Mouse (Mus musculus) intestine, embryonic 14.5 days (tissue): ENCODE results near the gene Naa80. TPM values are rescaled to one million over a fixed set of nuclear protein-coding genes. Genes with fewer than 3 reads are reported as not detected.

ENCODE experiments used
- ATAC-seq: fragments of 200-750 bp; cut with Nextera tagmentation; replicated peaks from 2 replicates; pipeline ENCODE4 v1.8.0; 2017; ENCODE audit warnings: low read depth, moderate number of reproducible peaks, moderate TSS enrichment, moderate library complexity; ENCODE audit not compliant: low FRiP score, low TSS enrichment
- DNase-seq: peaks from one replicate; pipeline ENCODE4 v3.0.0-alpha.2; 2018; ENCODE audit warnings: low spot score
- H3K27ac ChIP-seq: fragments of 300-500 bp; sonication (generic); 2 replicates; pipeline ENCODE4 v1.5.1; 2014; ENCODE audit warnings: low read depth, mild to moderate bottlenecking, control low read depth
- H3K27me3 ChIP-seq: fragments of 300-500 bp; sonication (generic); replicated peaks from 2 replicates; pipeline ENCODE4 v1.6.1; 2014; ENCODE audit warnings: low read length, control low read depth; ENCODE audit not compliant: control insufficient read depth, insufficient read depth
- H3K36me3 ChIP-seq: fragments of 300-500 bp; sonication (generic); 2 replicates; pipeline ENCODE4 v1.6.1; 2014; ENCODE audit warnings: low read length, control low read depth; ENCODE audit not compliant: control insufficient read depth, insufficient read depth
- H3K4me1 ChIP-seq: fragments of 300-500 bp; sonication (generic); replicated peaks from 2 replicates; pipeline ENCODE4 v1.6.1; 2014; ENCODE audit warnings: low read length, control low read depth, mixed read lengths; ENCODE audit not compliant: control insufficient read depth, insufficient read depth
- H3K4me2 ChIP-seq: fragments of 300-500 bp; sonication (generic); 2 replicates; pipeline ENCODE4 v1.6.1; 2014; ENCODE audit warnings: low read length
- H3K4me3 ChIP-seq: fragments of 300-500 bp; sonication (generic); 2 replicates; pipeline ENCODE4 v1.5.1; 2014; ENCODE audit warnings: low read depth, low read length, control low read depth, mixed read lengths
- H3K9ac ChIP-seq: fragments of 300-500 bp; sonication (generic); 2 replicates; pipeline ENCODE4 v1.6.1; 2014; ENCODE audit warnings: mild to moderate bottlenecking, low read length
- H3K9me3 ChIP-seq: fragments of 300-500 bp; sonication (generic); 2 replicates; pipeline ENCODE4 v1.6.1; 2016; ENCODE audit warnings: low read length, control low read depth; ENCODE audit not compliant: control insufficient read depth
- WGBS: fragments of 180-500 bp; shearing (Covaris S2); extraction: QIAGEN DNeasy Blood & Tissue Kit; methylation state at CpG from one replicate; pipeline ENCODE4 v1.1.7; 2014; 5-methylcytosine and 5-hydroxymethylcytosine counted together
- polyA plus RNA-seq: library from polyadenylated mRNA; unstranded; fragments of >200 nt; fragmentation: Nextera tagmentation; extraction: Ambion mirVana; gene quantifications from 2 replicates; pipeline ENCODE4 v1.2.1, GENCODE M21; 2014

The Naa80 gene
- polyA plus RNA-seq, 1 experiment from 2014 or later = 14.7 TPM

GRCm38 (mm10) chr9:107611456-107612190 lies 32.9 kb downstream of the Naa80 start:
- 74% methylated on average over 6 of the region's 6 CpGs for WGBS
- DNase-seq = no peak
- no peak for ATAC-seq
- Histone ChIP-seq H3K4me1 (peaks cover 36% of the 10 kb centered on the region), H3K27me3 (no peaks in the 10 kb centered on the region), H3K36me3 (peaks cover 31% of the 10 kb centered on the region), H3K9ac (peak overlapping the region; percentile 63), H3K27ac (peak overlapping the region; percentile 92), H3K9me3 (no peaks in the 10 kb centered on the region), H3K4me3 (peak overlapping the region; percentile 28; the same call in 1 of the 2 replicates), H3K4me2 (peak overlapping the region; percentile 69)

- peak; percentile 97 for DNase-seq
- H3K4me3 ChIP-seq = peak overlapping the region; percentile 28
- peak overlapping the region; percentile 92 for H3K27ac ChIP-seq
- 7% methylated on average over 37 of the region's 48 CpGs for WGBS
- no peaks in the 10 kb centered on the region for H3K27me3 ChIP-seq
- peak overlapping the region; percentile 63 for H3K9ac ChIP-seq
- H3K36me3 ChIP-seq = peaks cover 37% of the 10 kb centered on the region
- peak; percentile 91 for ATAC-seq
- peaks cover 30% of the 10 kb centered on the region for H3K4me1 ChIP-seq
- H3K4me2 ChIP-seq = peak overlapping the region; percentile 69
- no peaks in the 10 kb centered on the region for H3K9me3 ChIP-seq
These were observed 33.7 kb downstream of the Naa80 start for GRCm38 (mm10) chr9:107612191-107612944.

GRCm38 (mm10) chr9:107612945-107613569 lies 34.4 kb downstream of the Naa80 start:
- ATAC-seq = 0 out of 2 replicates have a peak, but pooled peaks have one; percentile 8
- peaks cover 44% of the 10 kb centered on the region for H3K36me3 ChIP-seq
- no peaks in the 10 kb centered on the region for H3K27me3 ChIP-seq
- peaks cover 30% of the 10 kb centered on the region for H3K4me1 ChIP-seq
- H3K27ac ChIP-seq = peak overlapping the region; percentile 92
- peak overlapping the region; percentile 28 for H3K4me3 ChIP-seq
- H3K4me2 ChIP-seq = peak overlapping the region; percentile 69
- peak overlapping the region; percentile 63; the same call in 1 of the 2 replicates for H3K9ac ChIP-seq
- no peak for DNase-seq
- no peaks in the 10 kb centered on the region for H3K9me3 ChIP-seq
- 13% methylated on average over 12 of the region's 12 CpGs for WGBS

GRCm38 (mm10) chr9:107615035-107615434 lies 36.3 kb downstream of the Naa80 start:
- no peak for ATAC-seq
- no peak overlapping the region for H3K4me3 ChIP-seq
- peaks cover 64% of the 10 kb centered on the region for H3K36me3 ChIP-seq
- H3K9ac ChIP-seq = no peak overlapping the region
- WGBS = 74% methylated on average over 4 of the region's 4 CpGs
- no peak for DNase-seq
- no peak overlapping the region for H3K4me2 ChIP-seq
- H3K27me3 ChIP-seq = no peaks in the 10 kb centered on the region
- no peaks in the 10 kb centered on the region for H3K9me3 ChIP-seq
- H3K27ac ChIP-seq = peak overlapping the region; percentile 14; the same call in 1 of the 2 replicates
- H3K4me1 ChIP-seq = peaks cover 38% of the 10 kb centered on the region

- Histone ChIP-seq H3K9ac (no peak overlapping the region), H3K36me3 (peaks cover 74% of the 10 kb centered on the region), H3K4me2 (no peak overlapping the region), H3K4me3 (no peak overlapping the region), H3K9me3 (no peaks in the 10 kb centered on the region), H3K27ac (no peak overlapping the region), H3K27me3 (no peaks in the 10 kb centered on the region), H3K4me1 (peaks cover 29% of the 10 kb centered on the region)
- no peak for ATAC-seq
- DNase-seq = no peak
- 93% methylated on average over 2 of the region's 2 CpGs for WGBS
These were observed 38.8 kb downstream of the Naa80 start for GRCm38 (mm10) chr9:107617461-107617860.

- Histone ChIP-seq H3K27ac (0 out of 2 replicates have a peak overlapping the region, but pooled peaks have one; percentile 16), H3K9ac (no peak overlapping the region)
- no peak for ATAC-seq
These were observed 39.4 kb downstream of the Naa80 start for GRCm38 (mm10) chr9:107618098-107618497.

GRCm38 (mm10) chr9:107618778-107619545 lies 40.3 kb downstream of the Naa80 start:
- no peaks in the 10 kb centered on the region for H3K9me3 ChIP-seq
- no peak overlapping the region for H3K4me3 ChIP-seq
- ATAC-seq = peak; percentile 28; the same call in 1 of the 2 replicates
- peak; percentile 72 for DNase-seq
- H3K27ac ChIP-seq = peak overlapping the region; percentile 62
- 36% methylated on average over 13 of the region's 13 CpGs for WGBS
- no peak overlapping the region for H3K4me2 ChIP-seq
- H3K4me1 ChIP-seq = peaks cover 25% of the 10 kb centered on the region
- H3K9ac ChIP-seq = 0 out of 2 replicates have a peak overlapping the region, but pooled peaks have one; percentile 13
- no peaks in the 10 kb centered on the region for H3K27me3 ChIP-seq
- H3K36me3 ChIP-seq = peaks cover 79% of the 10 kb centered on the region

More at GRCm38 (mm10) chr9:107618098-107618497, 39.4 kb downstream of the Naa80 start:
- 92% methylated on average over 6 of the region's 6 CpGs for WGBS
- Histone ChIP-seq H3K9me3 (no peaks in the 10 kb centered on the region), H3K27me3 (no peaks in the 10 kb centered on the region), H3K4me1 (peaks cover 27% of the 10 kb centered on the region), H3K4me2 (no peak overlapping the region), H3K4me3 (no peak overlapping the region), H3K36me3 (peaks cover 79% of the 10 kb centered on the region)
- no peak for DNase-seq

- WGBS = 63% methylated on average over 13 of the region's 13 CpGs
These were observed 40.8 kb downstream of the Naa80 start for GRCm38 (mm10) chr9:107619546-107619879.

More at GRCm38 (mm10) chr9:107619546-107619879, 40.8 kb downstream of the Naa80 start:
- Histone ChIP-seq H3K9me3 (no peaks in the 10 kb centered on the region), H3K27ac (peak overlapping the region; percentile 62), H3K27me3 (no peaks in the 10 kb centered on the region), H3K4me2 (no peak overlapping the region), H3K36me3 (peaks cover 77% of the 10 kb centered on the region), H3K4me3 (no peak overlapping the region), H3K9ac (no peak overlapping the region), H3K4me1 (peaks cover 25% of the 10 kb centered on the region)
- ATAC-seq (peak; percentile 10; the same call in 1 of the 2 replicates), DNase-seq (peak; percentile 66)
